Mouse (Mus musculus) megakaryocyte-erythroid progenitor cell, adult 5 weeks (primary cell): ENCODE measurements around the gene Senp6. TPM values are rescaled to one million over a fixed set of nuclear protein-coding genes. Genes with fewer than 3 reads are reported as not detected.

Source experiments
- polyA plus RNA-seq: library from polyadenylated mRNA; stranded (reverse); fragments of >175 nt; gene quantifications from 2 replicates; pipeline ENCODE4 v1.2.3, GENCODE M21; 2012

Senp6 gene
- 94.8 and 124 TPM in 2 replicates for polyA plus RNA-seq

GRCm38 (mm10) chr9:80066367-80067220, at the start of gene Senp6:
TSS of gene Senp6 (plus strand) at chr9:80066903.

GRCm38 (mm10) chr9:80164611-80165474, 98.1 kb downstream of the Senp6 start, which contains the start of gene Myo6:
TSS of gene Myo6 (plus strand) at chr9:80165031.

Other genes starting within 250 kb of the Senp6 start
- gene Filip1, start 54.1 kb upstream of the Senp6 start, polyA plus RNA-seq: 0.13 and 0.28 TPM in 2 replicates
- gene Myo6, start 98.1 kb downstream of the Senp6 start, polyA plus RNA-seq: 0.54 and 2.6 TPM in 2 replicates